Mouse (Mus musculus): ENCODE results near the gene Erich3. TPM values are rescaled to one million over a fixed set of nuclear protein-coding genes. Genes with fewer than 3 reads are reported as not detected.

Erich3 gene
- polyA plus RNA-seq, 1 experiment from 2014 or later = not detected

DNA sequence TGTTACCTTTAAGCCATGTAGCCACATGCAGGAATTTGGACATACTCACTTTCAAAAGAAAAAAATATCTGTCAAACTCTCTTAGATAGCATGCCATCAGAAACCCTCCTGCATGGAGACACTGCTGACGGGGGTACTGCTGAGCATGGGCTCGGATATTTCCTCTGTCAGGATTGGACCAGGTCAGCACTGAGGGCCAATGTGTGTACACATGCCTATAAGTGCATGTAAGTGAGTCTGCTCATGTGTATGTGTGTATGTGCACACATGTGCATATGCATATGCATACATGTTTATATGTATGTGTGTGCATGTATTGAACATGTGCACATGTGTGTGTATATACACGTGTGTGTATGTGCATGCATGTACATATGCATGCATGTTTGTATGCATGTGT lies 124.0 kb downstream of the Erich3 start:
- 45% methylated on average over 3 of the region's 3 CpGs for WGBS (ENCODE audit: insufficient replicate concordance)
- Histone ChIP-seq H3K4me1 (no peaks in the 10 kb centered on the region), H3K9me3 (replicated peaks) (no peaks in the 10 kb centered on the region), H3K9ac (no peak overlapping the region), H3K4me2 (no peak overlapping the region), H3K27ac (no peak overlapping the region), H3K36me3 (no peaks in the 10 kb centered on the region), H3K27me3 (replicated peaks) (no peaks in the 10 kb centered on the region), H3K4me3 (no peak overlapping the region)
- no peak for ATAC-seq

DNA sequence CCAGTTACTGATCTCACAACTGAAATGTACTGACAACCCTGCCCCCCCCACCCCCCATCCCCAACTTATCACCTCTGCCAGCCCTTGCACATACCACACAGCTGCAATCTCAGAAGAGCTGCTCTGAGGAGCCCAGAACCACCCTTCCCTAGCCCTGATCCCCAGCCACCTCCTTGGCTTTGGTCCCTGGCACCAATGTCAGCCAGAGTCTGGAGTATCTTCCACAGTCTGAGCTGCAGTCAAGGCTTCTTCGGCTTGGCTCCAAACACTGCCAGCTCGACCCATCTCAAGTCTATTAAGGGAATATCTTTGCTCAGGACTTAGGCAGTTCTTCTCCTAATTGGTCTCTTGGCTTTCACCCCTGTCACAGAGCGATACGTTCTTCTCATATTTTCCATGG lies 129.9 kb downstream of the Erich3 start:
- no peaks in the 10 kb centered on the region for H3K9me3 ChIP-seq (replicated peaks)
- no peaks in the 10 kb centered on the region for H3K36me3 ChIP-seq
- no peak overlapping the region for H3K4me2 ChIP-seq
- no peaks in the 10 kb centered on the region for H3K4me1 ChIP-seq
- H3K27ac ChIP-seq = no peak overlapping the region
- no peak overlapping the region for H3K4me3 ChIP-seq
- 65% methylated on average over 4 of the region's 4 CpGs for WGBS (ENCODE audit: insufficient replicate concordance)
- no peak overlapping the region for H3K9ac ChIP-seq
- ATAC-seq = no peak
- no peaks in the 10 kb centered on the region for H3K27me3 ChIP-seq (replicated peaks)

DNA sequence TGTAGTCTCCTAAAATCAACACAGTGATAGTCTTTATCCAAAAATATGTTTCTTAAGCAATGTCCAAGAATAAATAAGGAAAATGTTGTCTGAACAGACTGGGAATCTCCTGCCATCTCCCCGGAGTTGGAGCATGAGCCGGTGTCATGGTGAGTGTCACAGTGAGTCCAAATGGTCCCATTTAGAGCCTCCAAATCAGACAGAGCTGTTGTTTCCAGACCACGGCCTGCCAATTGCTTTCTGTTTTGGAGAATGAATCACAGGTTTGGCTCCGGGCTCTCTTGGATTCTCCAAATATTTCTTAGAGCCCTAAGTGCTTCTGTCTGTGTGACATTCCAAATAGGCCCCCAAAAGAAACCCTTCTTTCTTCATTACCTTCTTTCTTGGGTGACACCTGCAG lies 135.1 kb downstream of the Erich3 start:
- H3K9me3 ChIP-seq (replicated peaks) = no peaks in the 10 kb centered on the region
- no peaks in the 10 kb centered on the region for H3K27me3 ChIP-seq (replicated peaks)
- H3K27ac ChIP-seq = no peak overlapping the region
- H3K9ac ChIP-seq = no peak overlapping the region
- no peaks in the 10 kb centered on the region for H3K4me1 ChIP-seq
- H3K36me3 ChIP-seq = no peaks in the 10 kb centered on the region
- no peak overlapping the region for H3K4me3 ChIP-seq
- 72% methylated on average over 4 of the region's 4 CpGs for WGBS (ENCODE audit: insufficient replicate concordance)
- H3K4me2 ChIP-seq = no peak overlapping the region
- no peak for ATAC-seq

DNA sequence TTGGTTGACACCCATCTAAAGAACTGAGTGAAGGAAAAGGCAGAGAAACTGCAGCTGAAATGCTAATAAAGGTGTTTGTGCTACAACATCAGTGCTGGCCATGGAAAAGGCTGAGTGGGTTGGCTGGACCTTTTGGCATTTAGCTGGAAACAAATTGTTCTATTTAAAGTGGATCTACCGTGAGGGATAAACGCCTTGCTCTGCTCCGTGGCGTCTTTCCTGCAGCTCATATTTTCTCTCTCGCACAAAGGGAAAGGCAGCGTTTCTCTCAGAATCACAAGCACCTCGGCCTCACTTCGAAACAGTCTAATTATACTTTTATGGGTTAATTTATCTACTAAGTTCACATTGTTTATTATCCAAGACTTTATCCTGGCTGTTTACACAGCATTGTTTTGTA lies 136.8 kb downstream of the Erich3 start:
- Histone ChIP-seq H3K4me2 (no peak overlapping the region), H3K9me3 (replicated peaks) (no peaks in the 10 kb centered on the region), H3K27ac (no peak overlapping the region), H3K9ac (no peak overlapping the region), H3K27me3 (replicated peaks) (no peaks in the 10 kb centered on the region), H3K4me1 (no peaks in the 10 kb centered on the region), H3K36me3 (no peaks in the 10 kb centered on the region), H3K4me3 (no peak overlapping the region)
- no peak for ATAC-seq
- WGBS (ENCODE audit: insufficient replicate concordance) = 68% methylated on average over 8 of the region's 8 CpGs

DNA sequence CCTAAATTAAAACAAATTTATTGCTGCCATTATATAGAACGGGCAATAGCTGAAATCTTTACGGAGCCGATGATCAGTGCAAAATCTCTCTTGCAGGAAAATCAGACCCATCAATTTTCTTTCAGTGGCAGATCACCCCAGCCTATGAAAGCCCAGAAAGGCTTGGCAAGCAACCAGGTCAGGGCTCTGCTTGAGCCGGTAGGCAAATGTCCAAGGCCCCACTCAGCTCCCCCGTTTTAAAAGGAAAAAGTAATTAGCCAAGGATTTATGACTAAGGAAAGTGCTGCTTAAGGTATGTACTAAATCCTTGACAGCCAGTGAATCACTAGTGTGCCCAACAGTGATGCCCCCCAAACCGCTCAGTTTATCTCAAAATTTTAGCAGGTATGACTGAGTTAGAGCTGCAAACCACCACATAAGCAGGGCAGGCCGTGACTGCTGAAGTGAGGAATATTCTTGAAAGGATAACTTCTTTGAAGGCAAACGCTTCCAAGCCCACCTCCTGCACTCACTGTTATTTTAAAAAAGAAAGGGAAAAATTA lies 137.3 kb downstream of the Erich3 start:
- H3K9ac ChIP-seq = no peak overlapping the region
- no peak overlapping the region for H3K27ac ChIP-seq
- H3K27me3 ChIP-seq (replicated peaks) = no peaks in the 10 kb centered on the region
- H3K4me2 ChIP-seq = no peak overlapping the region
- no peaks in the 10 kb centered on the region for H3K36me3 ChIP-seq
- no peaks in the 10 kb centered on the region for H3K4me1 ChIP-seq
- WGBS (ENCODE audit: insufficient replicate concordance) = 71% methylated on average over 8 of the region's 8 CpGs
- no peak for ATAC-seq
- H3K9me3 ChIP-seq (replicated peaks) = no peaks in the 10 kb centered on the region
- no peak overlapping the region for H3K4me3 ChIP-seq

DNA sequence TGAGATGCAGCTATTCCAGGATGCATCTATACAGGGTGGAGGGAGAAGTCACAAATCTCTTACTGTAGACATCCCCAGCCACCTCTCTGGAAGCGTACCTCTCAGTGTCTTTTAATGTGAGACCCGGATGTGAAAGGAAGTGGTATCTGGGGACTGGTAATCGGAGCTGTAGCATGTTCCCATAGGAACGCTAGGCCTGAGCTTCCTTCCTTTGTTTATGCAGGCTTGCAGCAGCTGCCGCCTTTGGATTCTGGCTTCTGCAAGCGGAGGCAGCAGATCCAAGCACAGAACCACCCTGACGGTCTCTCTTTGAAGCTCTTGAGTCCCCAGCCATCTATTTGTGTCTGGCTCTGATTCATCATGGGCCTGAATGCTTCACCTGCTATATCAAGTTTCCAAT lies 143.0 kb downstream of the Erich3 start:
- Histone ChIP-seq H3K4me1 (no peaks in the 10 kb centered on the region), H3K4me3 (no peak overlapping the region), H3K9ac (no peak overlapping the region), H3K27me3 (replicated peaks) (0 out of 2 replicates have a peak, but pooled peaks cover 4% of the 10 kb centered on the region), H3K9me3 (replicated peaks) (no peaks in the 10 kb centered on the region), H3K27ac (no peak overlapping the region), H3K4me2 (no peak overlapping the region), H3K36me3 (no peaks in the 10 kb centered on the region)
- no peak for ATAC-seq
- WGBS (ENCODE audit: insufficient replicate concordance) = 30% methylated on average over 7 of the region's 7 CpGs

DNA sequence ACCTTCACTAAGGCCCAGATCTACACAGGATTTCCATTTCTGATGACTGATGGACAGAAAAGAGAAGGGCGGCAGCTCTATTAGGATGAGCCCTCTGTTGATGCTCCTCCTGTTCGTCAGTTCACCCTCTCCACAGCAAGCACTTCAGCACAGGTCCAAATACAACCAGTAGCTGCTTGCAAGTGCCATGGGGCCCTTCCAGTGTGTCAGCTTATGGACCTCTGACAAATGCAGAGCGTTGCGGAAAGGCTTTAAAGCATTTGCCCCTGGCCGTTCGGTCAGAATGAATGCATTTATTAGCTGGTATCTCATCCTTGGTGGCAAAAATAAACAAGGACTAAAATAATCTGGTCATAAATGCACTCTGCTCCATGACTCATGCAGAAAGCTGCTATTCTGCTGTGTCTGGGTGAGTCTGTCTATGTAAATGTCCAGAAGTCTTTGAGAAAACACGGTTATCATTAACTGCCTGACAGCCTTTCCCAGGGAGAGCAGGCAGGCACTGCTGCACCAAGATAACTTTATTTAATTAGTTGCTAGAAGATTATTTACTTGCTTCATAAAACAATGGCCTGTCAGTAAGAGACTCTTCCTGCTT lies 146.7 kb downstream of the Erich3 start:
- no peaks in the 10 kb centered on the region for H3K4me1 ChIP-seq
- 0 out of 2 replicates have a peak, but pooled peaks cover 4% of the 10 kb centered on the region for H3K27me3 ChIP-seq (replicated peaks)
- 58% methylated on average over 7 of the region's 7 CpGs for WGBS (ENCODE audit: insufficient replicate concordance)
- H3K4me3 ChIP-seq = no peak overlapping the region
- no peak overlapping the region for H3K27ac ChIP-seq
- no peak for ATAC-seq
- no peaks in the 10 kb centered on the region for H3K9me3 ChIP-seq (replicated peaks)
- no peak overlapping the region for H3K9ac ChIP-seq
- H3K4me2 ChIP-seq = no peak overlapping the region
- H3K36me3 ChIP-seq = no peaks in the 10 kb centered on the region

DNA sequence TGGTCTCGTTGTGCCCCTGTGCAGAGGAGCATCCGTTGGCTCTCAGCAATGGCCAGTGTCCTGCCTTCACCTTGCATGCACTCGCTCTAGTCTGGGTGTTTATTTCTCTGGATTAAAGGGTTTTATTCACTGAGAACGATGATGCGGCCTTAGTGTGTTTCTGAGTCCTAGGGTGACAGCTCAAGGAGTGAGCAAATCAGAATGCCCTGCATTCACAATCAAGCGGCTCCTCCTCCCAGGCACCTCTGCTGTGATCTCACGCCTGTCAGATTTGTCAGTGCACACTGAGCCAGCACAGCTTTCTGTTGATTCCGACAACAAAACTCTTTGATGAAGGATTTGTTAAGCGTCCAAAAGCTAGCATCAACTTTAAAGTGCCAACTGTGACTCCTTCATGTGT lies 147.6 kb downstream of the Erich3 start:
- no peaks in the 10 kb centered on the region for H3K9me3 ChIP-seq (replicated peaks)
- no peak overlapping the region for H3K27ac ChIP-seq
- no peak overlapping the region for H3K9ac ChIP-seq
- H3K4me2 ChIP-seq = no peak overlapping the region
- no peaks in the 10 kb centered on the region for H3K4me1 ChIP-seq
- H3K4me3 ChIP-seq = no peak overlapping the region
- H3K27me3 ChIP-seq (replicated peaks) = 0 out of 2 replicates have a peak, but pooled peaks cover 4% of the 10 kb centered on the region
- no peak for ATAC-seq
- WGBS (ENCODE audit: insufficient replicate concordance) = 48% methylated on average over 9 of the region's 9 CpGs
- H3K36me3 ChIP-seq = no peaks in the 10 kb centered on the region

DNA sequence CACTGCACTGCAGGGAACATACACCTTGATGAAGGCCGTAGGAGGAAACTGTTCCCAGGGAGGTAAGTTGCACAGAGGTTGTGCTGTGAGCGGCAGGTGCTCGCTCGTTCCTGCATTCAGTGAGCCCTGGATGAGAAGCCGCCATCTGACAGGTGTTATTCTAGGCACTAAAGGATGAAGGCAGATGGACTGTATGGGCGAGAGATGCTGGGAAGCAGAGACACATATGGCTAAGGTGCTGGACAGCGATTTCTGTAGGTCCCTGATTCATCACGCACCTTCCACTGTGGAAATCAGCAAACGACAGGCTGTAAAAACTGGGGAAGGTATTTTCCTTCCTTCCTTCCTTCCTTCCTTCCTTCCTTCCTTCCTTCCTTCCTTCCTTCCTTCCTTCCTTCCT lies 148.2 kb downstream of the Erich3 start:
- Histone ChIP-seq H3K4me1 (no peaks in the 10 kb centered on the region), H3K27me3 (replicated peaks) (0 out of 2 replicates have a peak, but pooled peaks cover 7% of the 10 kb centered on the region), H3K9me3 (replicated peaks) (no peaks in the 10 kb centered on the region), H3K4me2 (no peak overlapping the region), H3K4me3 (no peak overlapping the region), H3K9ac (no peak overlapping the region), H3K36me3 (no peaks in the 10 kb centered on the region), H3K27ac (no peak overlapping the region)
- WGBS (ENCODE audit: insufficient replicate concordance) = 60% methylated on average over 9 of the region's 9 CpGs
- ATAC-seq = no peak

DNA sequence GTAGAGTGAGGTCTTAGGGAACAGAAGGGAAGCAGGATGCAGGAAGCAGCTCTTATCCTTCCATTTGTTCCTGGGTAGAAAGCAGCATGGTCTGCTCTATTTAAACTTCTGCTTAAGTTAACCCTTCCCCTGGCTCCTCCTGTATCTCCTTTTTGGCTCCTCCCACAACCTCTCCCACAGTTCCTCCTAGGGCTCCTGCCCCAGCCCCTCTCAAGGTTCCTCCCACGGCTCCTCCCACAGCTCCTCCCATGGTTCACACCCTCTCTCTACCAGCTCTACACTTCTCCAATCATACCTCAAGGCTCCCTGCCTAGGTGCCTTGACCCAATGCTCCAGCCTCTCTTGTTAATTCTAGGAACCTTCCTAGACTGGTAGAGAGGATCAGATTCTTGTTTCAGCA lies 149.2 kb downstream of the Erich3 start:
- 0 out of 2 replicates have a peak, but pooled peaks have one; percentile 18 for ATAC-seq
- Histone ChIP-seq H3K9ac (no peak overlapping the region), H3K27ac (no peak overlapping the region), H3K4me3 (no peak overlapping the region), H3K36me3 (no peaks in the 10 kb centered on the region), H3K4me1 (no peaks in the 10 kb centered on the region), H3K27me3 (replicated peaks) (peaks cover 8% of the 10 kb centered on the region; the same call in 1 of the 2 replicates), H3K4me2 (no peak overlapping the region), H3K9me3 (replicated peaks) (no peaks in the 10 kb centered on the region)
- WGBS (ENCODE audit: insufficient replicate concordance) = 30% methylated on average over 1 of the region's 1 CpGs

DNA sequence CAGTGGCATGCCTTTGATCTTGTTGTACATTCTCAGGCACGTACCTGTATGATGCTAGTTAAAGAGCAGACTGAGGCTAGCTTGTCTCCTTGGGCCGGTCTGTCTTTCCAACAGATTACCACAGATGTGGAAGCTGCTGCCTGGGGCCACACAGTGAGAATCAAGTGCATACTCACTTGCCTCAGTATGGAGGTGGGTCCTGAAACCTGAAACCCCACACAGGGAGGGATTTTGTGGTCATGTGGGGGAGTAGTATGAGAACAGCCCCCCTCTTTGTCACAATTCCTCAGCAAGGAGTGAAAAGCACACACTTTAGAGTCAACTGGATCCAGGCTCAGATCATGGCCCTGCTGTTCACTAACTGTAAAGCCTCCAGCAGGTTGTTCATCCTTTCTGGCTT lies 151.9 kb downstream of the Erich3 start:
- peaks cover 4% of the 10 kb centered on the region; the same call in 1 of the 2 replicates for H3K27me3 ChIP-seq (replicated peaks)
- WGBS (ENCODE audit: insufficient replicate concordance) = 42% methylated on average over 2 of the region's 2 CpGs
- no peaks in the 10 kb centered on the region for H3K36me3 ChIP-seq
- no peaks in the 10 kb centered on the region for H3K9me3 ChIP-seq (replicated peaks)
- no peak overlapping the region for H3K4me2 ChIP-seq
- H3K4me1 ChIP-seq = no peaks in the 10 kb centered on the region
- H3K9ac ChIP-seq = no peak overlapping the region
- H3K4me3 ChIP-seq = no peak overlapping the region
- no peak for ATAC-seq
- no peak overlapping the region for H3K27ac ChIP-seq

DNA sequence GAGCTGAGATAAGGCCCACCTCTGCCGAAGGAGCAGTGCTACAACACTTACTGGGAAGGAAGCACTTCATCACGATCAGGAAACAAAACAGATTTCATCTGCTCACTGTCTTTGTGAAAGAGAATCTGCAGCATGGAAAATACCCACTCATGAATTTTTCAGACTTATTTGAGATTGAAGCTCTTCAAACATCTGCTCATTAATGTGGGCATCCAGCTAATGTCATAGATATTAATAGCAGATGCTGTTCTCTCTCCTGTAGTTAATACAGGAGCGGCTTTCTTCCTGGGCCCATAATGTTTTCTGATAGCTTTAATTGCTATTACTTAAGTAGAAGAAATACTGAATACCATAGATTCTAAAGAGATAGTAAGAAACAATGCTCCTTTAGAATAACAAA lies 152.6 kb downstream of the Erich3 start:
- H3K4me2 ChIP-seq = no peak overlapping the region
- no peaks in the 10 kb centered on the region for H3K4me1 ChIP-seq
- H3K9ac ChIP-seq = no peak overlapping the region
- no peak overlapping the region for H3K27ac ChIP-seq
- ATAC-seq = no peak
- H3K36me3 ChIP-seq = no peaks in the 10 kb centered on the region
- H3K27me3 ChIP-seq (replicated peaks) = peaks cover 4% of the 10 kb centered on the region; the same call in 1 of the 2 replicates
- 52% methylated on average over 3 of the region's 3 CpGs for WGBS (ENCODE audit: insufficient replicate concordance)
- H3K9me3 ChIP-seq (replicated peaks) = no peaks in the 10 kb centered on the region
- no peak overlapping the region for H3K4me3 ChIP-seq
